Mouse (Mus musculus) heart, adult 2 months (tissue): ENCODE measurements at regions not wholly inside any gene's neighbourhood (a gene's known extent, or its start where the extent isn't known, plus 50 kb on each side); places are given as distances from the start of the nearest gene placed in this dataset.

Experiments
- CTCF ChIP-seq: fragments of 200-600 bp; IDR thresholded peaks from 2 replicates; pipeline ENCODE4 v1.8.1; 2022; ENCODE audit warnings: antibody characterized with exemption, mild to moderate bottlenecking, moderate library complexity
- EP300 ChIP-seq: fragments of 200-500 bp; IDR thresholded peaks from 2 replicates; pipeline ENCODE4 v1.6.1; 2011; ENCODE audit warnings: low read depth, low read length, control low read depth; ENCODE audit not compliant: insufficient read depth
- POLR2A ChIP-seq: fragments of 200-500 bp; IDR thresholded peaks from 2 replicates; pipeline ENCODE4 v1.6.1; 2011; ENCODE audit warnings: mild to moderate bottlenecking, low read depth, low read length, control low read depth; ENCODE audit not compliant: insufficient read depth

GRCm38 (mm10) chr16:26787042-26787620 lies 204.3 kb downstream of the Gmnc start:
- no peak for TF ChIP-seq EP300
- no peak for TF ChIP-seq POLR2A
- TF ChIP-seq CTCF: no peak
